Mouse (Mus musculus) brain, embryonic 18.5 days (tissue): Measurements from ENCODE around the gene Hspa1l.
"Not testable (repeated sequence)": the region's sequence is repeated elsewhere in the genome, so short reads cannot be mapped to it uniquely, and the experiment has no call there.

ENCODE experiments used
- DNase-seq: peaks from one replicate; pipeline ENCODE4 v3.0.0-alpha.2; 2012; ENCODE audit warnings: low read depth, low spot score

Gene Hspa1l

DNA sequence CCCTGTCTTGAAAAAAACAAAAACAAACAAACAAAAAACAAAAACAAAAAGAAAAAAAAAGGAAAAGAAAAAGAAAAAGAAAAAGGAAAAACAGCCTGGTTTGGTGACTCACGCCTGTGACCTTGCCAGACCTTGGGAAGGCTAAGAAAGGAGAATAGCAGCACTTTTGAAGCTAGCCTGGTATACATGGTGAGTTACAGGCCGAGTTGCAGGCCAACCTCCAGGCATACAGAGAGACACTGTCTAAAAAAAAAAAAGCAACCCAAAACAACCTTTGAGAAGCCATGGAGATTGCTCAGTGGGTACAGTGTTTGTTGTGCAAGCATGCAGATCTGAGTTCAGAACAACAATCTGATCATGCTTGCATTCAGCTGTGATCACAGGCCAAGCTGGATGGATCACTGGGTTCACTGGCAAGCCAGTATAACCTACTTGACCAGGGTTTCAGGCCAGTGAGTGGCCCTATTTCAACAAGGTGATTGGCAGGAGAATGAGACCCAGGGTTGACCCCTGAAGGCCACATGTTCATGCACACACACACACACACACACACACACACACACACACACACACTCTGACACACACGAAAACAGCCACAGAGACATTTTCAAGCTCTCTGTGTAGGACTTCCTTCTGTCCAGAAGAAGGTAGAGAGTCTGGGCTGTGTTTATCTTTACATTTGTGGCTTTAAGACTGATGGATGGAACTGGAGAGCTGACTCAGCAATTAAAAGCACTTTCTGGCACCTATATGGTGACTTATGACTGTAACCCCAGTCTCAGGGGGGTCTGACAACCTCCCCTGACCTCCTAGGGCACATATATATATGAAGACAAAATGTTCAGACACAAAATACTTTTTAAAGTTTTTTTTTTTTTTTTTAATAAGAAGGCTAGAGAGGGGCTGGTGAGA, 3.3 kb downstream of the Hspa1l start:
- no peak for DNase-seq

GRCm38 (mm10) chr17:34977000-34977399, 4.5 kb downstream of the Hspa1l start:
- DNase-seq: no peak

DNA sequence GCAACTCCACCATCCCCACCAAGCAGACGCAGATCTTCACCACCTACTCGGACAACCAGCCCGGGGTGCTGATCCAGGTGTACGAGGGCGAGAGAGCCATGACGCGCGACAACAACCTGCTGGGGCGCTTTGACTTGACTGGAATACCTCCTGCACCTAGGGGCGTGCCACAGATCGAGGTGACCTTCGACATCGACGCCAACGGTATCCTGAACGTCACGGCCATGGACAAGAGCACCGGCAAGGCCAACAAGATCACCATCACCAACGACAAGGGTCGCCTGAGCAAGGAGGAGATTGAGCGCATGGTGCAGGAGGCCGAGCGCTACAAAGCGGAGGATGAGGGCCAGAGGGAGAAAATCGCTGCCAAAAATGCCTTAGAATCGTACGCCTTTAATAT, 5.7 kb downstream of the Hspa1l start:
- no peak for DNase-seq

GRCm38 (mm10) chr17:34979631-34980030, 7.1 kb downstream of the Hspa1l start:
- no peak for DNase-seq

DNA sequence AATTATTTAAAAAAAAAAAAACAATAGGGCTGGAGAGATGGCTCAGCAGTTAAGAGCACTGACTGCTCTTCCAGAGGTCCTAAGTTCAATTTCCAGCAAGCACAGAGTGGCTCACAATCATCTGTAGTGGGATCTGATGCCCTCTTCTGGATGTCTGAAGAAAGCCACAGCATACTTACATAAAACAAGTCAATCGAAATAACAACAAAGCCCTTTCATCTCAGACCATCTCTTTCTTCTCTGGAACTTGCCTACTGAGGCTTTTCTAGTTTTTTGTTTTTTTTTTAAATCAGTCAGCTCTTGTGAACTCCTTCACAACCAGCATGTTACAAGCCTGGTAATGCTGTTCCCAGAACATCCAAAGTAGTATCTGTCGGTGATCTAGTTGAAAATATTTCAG, 8.2 kb downstream of the Hspa1l start:
- no peak for DNase-seq

- peak; percentile 90 for DNase-seq
These were observed 9.2 kb downstream of the Hspa1l start, which contains the start of gene Lsm2 for GRCm38 (mm10) chr17:34981690-34982180. Gene Lsm2, plus strand, starts transcription at chr17:34981862.

GRCm38 (mm10) chr17:34982328-34982727, 9.8 kb downstream of the Hspa1l start:
- DNase-seq: no peak

DNA sequence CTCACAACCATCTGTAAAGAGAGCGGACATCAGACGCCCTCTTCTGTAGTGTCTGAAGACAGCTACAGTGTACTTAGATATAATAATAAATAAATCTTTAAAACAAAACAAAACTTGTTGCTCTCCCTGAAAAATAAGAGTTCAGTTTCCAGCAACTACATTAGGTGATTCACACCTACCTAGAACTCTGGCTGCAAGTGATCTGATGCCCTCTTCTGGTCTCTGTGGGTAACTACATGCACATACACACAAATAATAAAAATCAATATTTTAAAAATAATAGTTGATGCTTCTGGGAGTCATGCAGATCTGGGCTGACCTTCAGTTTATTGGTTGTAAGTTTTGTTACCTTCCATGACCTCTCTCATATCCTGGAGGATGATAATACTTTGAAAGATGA, 11.7 kb downstream of the Hspa1l start:
- no peak for DNase-seq

DNA sequence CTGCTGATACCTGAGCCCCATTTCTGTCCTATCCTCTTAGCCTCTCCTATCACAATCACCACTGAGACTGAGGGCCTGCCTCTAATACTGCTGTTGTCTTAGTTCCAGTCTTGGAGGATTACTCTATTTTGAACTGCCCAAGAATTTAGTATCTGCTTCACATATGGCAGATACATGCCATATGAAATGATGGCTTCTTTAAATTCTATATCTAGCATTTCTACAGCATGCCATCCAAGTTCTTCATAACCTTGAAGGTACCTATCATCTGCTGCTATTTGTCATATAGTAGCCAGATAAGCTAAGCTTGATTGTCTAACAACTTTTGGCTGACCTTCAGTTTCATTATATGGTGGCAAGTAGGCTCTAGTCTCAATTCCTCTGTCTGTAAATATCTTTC, 22.2 kb downstream of the Hspa1l start:
- DNase-seq: no peak

GRCm38 (mm10) chr17:34995192-34995591, 22.7 kb downstream of the Hspa1l start:
- not testable (repeated sequence) for DNase-seq

DNA sequence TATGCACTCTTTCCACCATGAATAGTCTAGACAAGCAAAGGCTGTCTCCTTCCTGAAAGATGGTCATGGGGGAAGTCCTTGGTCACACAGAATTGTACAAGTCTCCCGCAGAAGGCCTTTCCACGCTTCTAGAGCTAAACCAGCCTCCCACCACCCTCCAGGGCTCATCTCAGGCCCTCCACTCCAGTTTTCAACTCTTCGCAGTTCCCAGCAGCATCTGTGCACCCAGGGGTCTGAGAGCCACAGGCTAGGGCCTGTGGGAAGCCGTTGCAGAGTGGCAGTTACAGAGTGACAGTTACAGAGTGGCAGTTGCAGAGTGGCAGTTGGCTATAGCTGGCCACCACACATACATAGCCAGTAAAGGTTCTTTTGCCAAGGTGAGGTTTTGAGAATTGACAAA, 23.4 kb downstream of the Hspa1l start:
- DNase-seq: not testable (repeated sequence)

DNA sequence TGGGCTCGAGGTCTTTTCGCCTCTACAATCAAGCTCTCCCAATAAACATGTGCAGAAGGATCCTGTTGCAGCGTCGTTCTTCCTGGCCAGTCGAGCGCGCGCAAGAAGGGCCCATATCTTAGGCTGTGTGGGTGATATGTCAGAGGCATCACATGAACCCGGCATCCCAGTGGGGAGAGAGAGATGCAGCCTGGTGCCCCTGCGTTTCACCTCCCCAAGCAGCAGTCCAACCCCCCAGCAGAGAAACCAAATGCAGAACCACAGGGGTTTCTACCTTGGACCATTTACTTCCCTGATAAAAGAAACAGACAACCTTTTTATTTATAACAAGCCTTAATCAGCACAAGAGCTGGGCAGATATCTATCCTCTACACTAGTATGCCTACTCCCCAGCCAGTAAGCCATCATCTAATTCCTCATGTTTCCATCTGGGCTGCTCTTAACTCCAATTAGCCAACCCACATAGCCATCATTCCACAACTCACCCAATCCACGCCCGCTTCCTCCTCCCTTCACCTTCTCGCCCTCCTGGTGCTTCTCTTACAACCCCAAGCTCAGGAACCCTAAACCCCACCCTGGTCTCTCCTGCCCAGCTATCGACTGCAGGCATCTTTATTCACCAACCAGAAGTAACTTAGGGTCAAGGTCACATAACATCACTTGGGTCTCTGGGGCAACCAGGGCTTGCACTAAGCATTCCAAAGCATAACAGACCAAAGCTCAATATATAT, 24.1 kb downstream of the Hspa1l start:
- no peak for DNase-seq

DNA sequence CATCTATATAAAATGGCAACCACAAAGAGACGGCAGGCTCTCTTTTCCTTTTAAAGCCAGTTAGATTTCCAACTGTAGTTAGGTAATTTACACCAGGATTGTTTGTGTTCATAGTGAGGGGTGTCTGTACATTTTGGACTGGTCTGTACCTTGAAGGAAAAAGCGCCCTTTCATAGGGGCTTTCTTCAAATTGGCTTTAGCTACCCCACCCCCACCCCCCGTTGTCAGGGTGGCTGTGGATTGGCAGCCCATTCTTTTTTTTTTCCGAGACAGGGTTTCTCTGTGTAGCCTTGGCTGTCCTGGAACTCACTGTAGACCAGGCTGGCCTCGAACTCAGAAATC, 24.6 kb downstream of the Hspa1l start:
- DNase-seq: no peak

- DNase-seq: no peak
These were observed 26.3 kb downstream of the Hspa1l start for GRCm38 (mm10) chr17:34998526-34999430.

GRCm38 (mm10) chr17:34999871-35000716, 27.6 kb downstream of the Hspa1l start:
- not testable (repeated sequence) for DNase-seq

DNA sequence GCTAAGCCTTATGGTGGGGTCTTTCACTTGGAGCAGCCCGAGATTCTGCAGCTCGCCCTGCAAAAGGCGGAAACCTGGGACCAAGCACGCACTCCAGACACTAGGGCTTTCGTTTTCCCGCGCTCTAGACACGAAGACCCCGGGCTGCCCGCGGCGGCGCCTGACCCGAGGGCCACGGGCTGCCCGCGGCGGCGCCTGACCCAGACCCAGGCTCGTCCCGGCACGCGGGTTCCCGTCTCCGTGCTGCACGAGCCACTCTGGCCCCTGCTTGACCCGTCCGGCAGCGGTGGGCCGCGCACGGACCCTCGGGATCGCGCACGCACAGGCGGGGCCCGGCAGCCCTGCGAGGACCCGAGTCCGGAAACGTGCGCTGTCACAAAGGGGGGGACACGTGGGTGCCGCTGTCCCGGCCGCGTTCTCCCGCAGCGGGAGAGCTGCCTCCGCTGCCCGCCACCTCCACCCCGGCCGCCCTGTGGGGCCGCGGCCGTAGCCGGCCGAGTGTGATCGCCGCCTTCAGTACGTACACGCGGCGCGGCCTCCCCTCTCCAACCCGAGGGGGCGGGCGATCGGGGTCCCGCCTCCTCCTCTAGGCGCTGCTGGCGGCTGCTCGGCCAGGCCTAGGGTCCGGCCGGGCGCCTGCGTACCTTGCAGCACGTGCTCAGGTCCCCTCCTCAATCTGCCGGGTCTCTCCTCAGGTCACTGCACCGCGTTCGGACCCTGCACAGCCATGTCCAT, 28.4 kb downstream of the Hspa1l start, which contains the start of gene Vars:
Gene Vars, plus strand, starts transcription at position 271 of the 735 bp plus-strand sequence.
- DNase-seq: peak; percentile 60

GRCm38 (mm10) chr17:35001452-35002152, 29.1 kb downstream of the Hspa1l start:
- no peak for DNase-seq

GRCm38 (mm10) chr17:35002153-35002865, 29.8 kb downstream of the Hspa1l start:
- no peak for DNase-seq
